9 mouse cellular contexts compared by ENCODE assay signal in genomic region chr12:69166861-69167581, GRCm38 (mm10). TPM values are rescaled to one million over a fixed set of nuclear protein-coding genes. Genes with fewer than 3 reads are reported as not detected.
DNase-seq lines count a peak whose midpoint lies in the region; ATAC-seq and TF ChIP-seq lines count a peak whose summit lies in the region.
"Not testable (repeated sequence)": the region's sequence is repeated elsewhere in the genome, so short reads cannot be mapped to it uniquely, and the experiment has no call there.
"Had no signal": no experiment of that assay in that cellular context is flagged by ENCODE, and none has a peak within 500 bp of the region (broad histone marks: within the 10 kb centered on the region; RNA-seq: fewer than 3 reads in every experiment).

No protein-coding gene starts in this region.

- TF ChIP-seq CTCF in CH12.LX (conservative IDR thresholded peaks at IDR 0.05 in 1 of 2, IDR thresholded peaks at IDR 0.05 in 1 of 2; ENCODE audit: low read depth in 2 of 2, low read length in 2 of 2), result not testable (repeated sequence)

- peaks cover 3 to 20% of the 10 kb centered on the region in 2 experiments for H3K4me1 ChIP-seq in CH12.LX (ENCODE audit: control insufficient read depth in 1 of 2, insufficient read depth in 2 of 2)
- peaks cover 18% of the 10 kb centered on the region for H3K4me1 ChIP-seq in forebrain, embryonic 15.5 days
- H3K4me1 ChIP-seq in hindbrain, embryonic 14.5 days (replicated peaks; ENCODE audit: control insufficient read depth, insufficient read depth, low read length); midbrain, embryonic 11.5 days (ENCODE audit: control insufficient read depth, insufficient read depth, low read length): not testable (repeated sequence)
- peaks cover 17% of the 10 kb centered on the region for H3K4me1 ChIP-seq in limb, embryonic 13.5 days
- peaks cover 48% of the 10 kb centered on the region for H3K4me1 ChIP-seq in liver, embryonic 13.5 days (replicated peaks)
- peaks cover 14% of the 10 kb centered on the region for H3K4me1 ChIP-seq in neural tube, embryonic 12.5 days

- DNase-seq in CH12.LX (ENCODE audit: extremely low read depth); hindbrain, embryonic 14.5 days (ENCODE audit: low spot score); liver, embryonic 13.5 days: not testable (repeated sequence)
- peak; percentile 69 for DNase-seq in midbrain, embryonic 11.5 days (ENCODE audit: low spot score, missing footprints)

- peaks cover 18% of the 10 kb centered on the region for H3K79me2 ChIP-seq in CH12.LX (replicated peaks; ENCODE audit: control insufficient read depth, extremely low read depth, insufficient read depth, poor library complexity, severe bottlenecking)

- not testable (repeated sequence) for H3K27me3 ChIP-seq in CH12.LX (replicated peaks); forebrain, embryonic 15.5 days; hindbrain, embryonic 14.5 days (ENCODE audit: control insufficient read depth, insufficient read depth, low read length); limb, embryonic 13.5 days; liver, embryonic 13.5 days; midbrain, embryonic 11.5 days (ENCODE audit: control insufficient read depth, insufficient read depth, low read length); neural tube, embryonic 12.5 days (replicated peaks)

- not testable (repeated sequence) for ATAC-seq in forebrain, embryonic 15.5 days (replicated peaks); hindbrain, embryonic 14.5 days (ENCODE audit: low FRiP score); limb, embryonic 13.5 days (ENCODE audit: low FRiP score, low read depth); liver, embryonic 13.5 days (ENCODE audit: low read depth); midbrain, embryonic 11.5 days (ENCODE audit: low FRiP score); neural tube, embryonic 12.5 days (ENCODE audit: low FRiP score, low read depth)

- not testable (repeated sequence) for TF ChIP-seq RAD21 in CH12.LX (IDR thresholded peaks at IDR 0.05; ENCODE audit: low read depth, low read length)

- not testable (repeated sequence) for TF ChIP-seq EP300 in CH12.LX (IDR thresholded peaks at IDR 0.05; ENCODE audit: low read length)

- H3K9me3 ChIP-seq in CH12.LX (replicated peaks; ENCODE audit: low read length); forebrain, embryonic 15.5 days; hindbrain, embryonic 14.5 days (ENCODE audit: control insufficient read depth, low read length); limb, embryonic 13.5 days; liver, embryonic 13.5 days (replicated peaks); midbrain, embryonic 11.5 days (ENCODE audit: control insufficient read depth, low read length); neural tube, embryonic 12.5 days: not testable (repeated sequence)

- not testable (repeated sequence) for TF ChIP-seq POLR2A in CH12.LX (IDR thresholded peaks at IDR 0.05; ENCODE audit: low read depth, low read length)

- not testable (repeated sequence) for H3K4me3 ChIP-seq in CH12.LX (replicated peaks in 1 of 3; ENCODE audit: low read depth in 2 of 3, low read length in 2 of 3, poor library complexity in 1 of 3); hindbrain, embryonic 14.5 days (replicated peaks; ENCODE audit: low read length); limb, embryonic 13.5 days; midbrain, embryonic 11.5 days (ENCODE audit: low read depth, low read length); neural tube, embryonic 12.5 days
- peak overlapping the region; percentile 89; the same call in 1 of the 2 replicates for H3K4me3 ChIP-seq in forebrain, embryonic 15.5 days
- H3K4me3 ChIP-seq in liver, embryonic 13.5 days (replicated peaks), result peak overlapping the region; percentile 80; the same call in 1 of the 2 replicates

- in situ Hi-C loops in CH12.LX (cut with MboI; ENCODE audit: low pct_ligation_motif_present, low pct_unique_long_range_greater_than_20kb, low sequenced_read_pairs), result not testable (repeated sequence)

- H3K27ac ChIP-seq in CH12.LX (ENCODE audit: insufficient read depth, low read depth); forebrain, embryonic 15.5 days (replicated peaks); hindbrain, embryonic 14.5 days; limb, embryonic 13.5 days; liver, embryonic 13.5 days; midbrain, embryonic 11.5 days (ENCODE audit: low read depth, low read length); neural tube, embryonic 12.5 days: not testable (repeated sequence)

- H3K36me3 ChIP-seq in CH12.LX (replicated peaks in 1 of 2; ENCODE audit: control insufficient read depth in 1 of 2, insufficient read depth in 1 of 2, low read length in 1 of 2); forebrain, embryonic 15.5 days; hindbrain, embryonic 14.5 days (replicated peaks; ENCODE audit: control insufficient read depth, insufficient read depth); limb, embryonic 13.5 days; liver, embryonic 13.5 days; midbrain, embryonic 11.5 days (ENCODE audit: control insufficient read depth, insufficient read depth, low read length); neural tube, embryonic 12.5 days: not testable (repeated sequence)

- not testable (repeated sequence) for H3K9ac ChIP-seq in CH12.LX (ENCODE audit: insufficient read depth, low read depth); forebrain, embryonic 15.5 days (replicated peaks); hindbrain, embryonic 14.5 days; limb, embryonic 13.5 days; liver, embryonic 13.5 days; midbrain, embryonic 11.5 days (ENCODE audit: low read length); neural tube, embryonic 12.5 days

- peak overlapping the region; percentile 79 for H3K4me2 ChIP-seq in CH12.LX (ENCODE audit: insufficient read depth, low read depth, poor library complexity, severe bottlenecking)
- H3K4me2 ChIP-seq in forebrain, embryonic 15.5 days (replicated peaks), result peak overlapping the region; percentile 90; the same call in 1 of the 2 replicates
- H3K4me2 ChIP-seq in hindbrain, embryonic 14.5 days (replicated peaks), result 0 out of 2 replicates have a peak overlapping the region, but pooled peaks have one; percentile 90
- H3K4me2 ChIP-seq in limb, embryonic 13.5 days (replicated peaks), result peak overlapping the region; percentile 94; the same call in 1 of the 2 replicates
- H3K4me2 ChIP-seq in liver, embryonic 13.5 days, result peak overlapping the region; percentile 84
- not testable (repeated sequence) for H3K4me2 ChIP-seq in midbrain, embryonic 11.5 days
- peak overlapping the region; percentile 96; the same call in 1 of the 2 replicates for H3K4me2 ChIP-seq in neural tube, embryonic 12.5 days (replicated peaks)

- dilution Hi-C loops in CH12.LX (cut with MboI; ENCODE audit: extremely low pct_ligation_motif_present, extremely low pct_unique_long_range_greater_than_20kb, low sequenced_read_pairs), result not testable (repeated sequence)

- WGBS in forebrain, embryonic 15.5 days, result 64% methylated on average over 8 of the region's 8 CpGs
- 67% methylated on average over 8 of the region's 8 CpGs for WGBS in hindbrain, embryonic 14.5 days
- 65% methylated on average over 8 of the region's 8 CpGs for WGBS in limb, embryonic 13.5 days
- 78% methylated on average over 8 of the region's 8 CpGs for WGBS in liver, embryonic 13.5 days (ENCODE audit: insufficient replicate concordance)
- 61% methylated on average over 8 of the region's 8 CpGs for WGBS in midbrain, embryonic 11.5 days
- 66% methylated on average over 8 of the region's 8 CpGs for WGBS in neural tube, embryonic 12.5 days

RNA-seq across cellular contexts. Expression of gene Lrr1, which starts 1.6 kb away (rescaled TPM):
- 9.1 and 9.2 TPM in 2 replicates for total RNA-seq in CH12.LX (2012; rRNA removed)
- 33.6 and 35.0 TPM in 2 replicates for total RNA-seq in CH12.LX (2014; rRNA removed)
- 23.8 and 24.6 TPM in 2 replicates for polyA plus RNA-seq in CH12.LX (2012; ENCODE audit: insufficient read length, low read depth)
- polyA plus RNA-seq in forebrain, embryonic 15.5 days (2015; fragmentation: Nextera tagmentation; extraction: Ambion mirVana), result 12.0 and 13.1 TPM in 2 replicates
- polyA plus RNA-seq in hindbrain, embryonic 14.5 days (2014; fragmentation: Nextera tagmentation; extraction: Ambion mirVana), result 2.2 and 4.7 TPM in 2 replicates
- 21.7 and 22.6 TPM in 2 replicates for polyA plus RNA-seq in limb, embryonic 13.5 days (2015; fragmentation: Nextera tagmentation; extraction: Ambion mirVana)
- 24.6 and 28.9 TPM in 2 replicates for polyA plus RNA-seq in liver, embryonic 13.5 days (2015; fragmentation: Nextera tagmentation; extraction: Ambion mirVana)
- polyA plus RNA-seq in midbrain, embryonic 11.5 days (2014; fragmentation: Nextera tagmentation; extraction: Ambion mirVana), result 28.9 and 31.1 TPM in 2 replicates
- 13.8 and 17.4 TPM in 2 replicates for polyA plus RNA-seq in neural tube, embryonic 12.5 days (2016; fragmentation: Nextera tagmentation; extraction: Ambion mirVana)
- total RNA-seq: adrenal gland, adult 18-20 months; adrenal gland, adult 8-10 months had no signal

RNA-seq across cellular contexts. Expression of gene Rps29, which starts 8.0 kb away (rescaled TPM):
- total RNA-seq in CH12.LX (2012; rRNA removed), result 5,149 and 5,532 TPM in 2 replicates
- 460 and 635 TPM in 2 replicates for total RNA-seq in CH12.LX (2014; rRNA removed)
- polyA plus RNA-seq in CH12.LX (2012; ENCODE audit: insufficient read length, low read depth), result 1,193 and 1,316 TPM in 2 replicates
- polyA plus RNA-seq in forebrain, embryonic 15.5 days (2015; fragmentation: Nextera tagmentation; extraction: Ambion mirVana), result 1,221 and 1,345 TPM in 2 replicates
- 1,041 and 1,286 TPM in 2 replicates for polyA plus RNA-seq in hindbrain, embryonic 14.5 days (2014; fragmentation: Nextera tagmentation; extraction: Ambion mirVana)
- 1,605 and 1,666 TPM in 2 replicates for polyA plus RNA-seq in limb, embryonic 13.5 days (2015; fragmentation: Nextera tagmentation; extraction: Ambion mirVana)
- 1,343 and 1,574 TPM in 2 replicates for polyA plus RNA-seq in liver, embryonic 13.5 days (2015; fragmentation: Nextera tagmentation; extraction: Ambion mirVana)
- polyA plus RNA-seq in midbrain, embryonic 11.5 days (2014; fragmentation: Nextera tagmentation; extraction: Ambion mirVana), result 1,283 and 1,438 TPM in 2 replicates
- 1,233 and 1,267 TPM in 2 replicates for polyA plus RNA-seq in neural tube, embryonic 12.5 days (2016; fragmentation: Nextera tagmentation; extraction: Ambion mirVana)

RNA-seq across cellular contexts. Expression of gene Rpl36al, which starts 16.9 kb away (rescaled TPM):
- total RNA-seq in CH12.LX (2012; rRNA removed) (1,571 and 1,698 TPM in 2 replicates), CH12.LX (2014; rRNA removed) (1,160 and 1,263 TPM in 2 replicates)
- 748 and 828 TPM in 2 replicates for polyA plus RNA-seq in CH12.LX (2012; ENCODE audit: insufficient read length, low read depth)
- polyA plus RNA-seq in forebrain, embryonic 15.5 days (2015; fragmentation: Nextera tagmentation; extraction: Ambion mirVana), result 316 and 338 TPM in 2 replicates
- polyA plus RNA-seq in hindbrain, embryonic 14.5 days (2014; fragmentation: Nextera tagmentation; extraction: Ambion mirVana), result 362 and 438 TPM in 2 replicates
- polyA plus RNA-seq in limb, embryonic 13.5 days (2015; fragmentation: Nextera tagmentation; extraction: Ambion mirVana), result 515 and 534 TPM in 2 replicates
- 736 and 806 TPM in 2 replicates for polyA plus RNA-seq in liver, embryonic 13.5 days (2015; fragmentation: Nextera tagmentation; extraction: Ambion mirVana)
- polyA plus RNA-seq in midbrain, embryonic 11.5 days (2014; fragmentation: Nextera tagmentation; extraction: Ambion mirVana), result 470 and 474 TPM in 2 replicates
- polyA plus RNA-seq in neural tube, embryonic 12.5 days (2016; fragmentation: Nextera tagmentation; extraction: Ambion mirVana), result 443 and 444 TPM in 2 replicates

RNA-seq across cellular contexts. Expression of gene Mgat2, which starts 16.9 kb away (rescaled TPM):
- total RNA-seq in CH12.LX (2012; rRNA removed) (58.1 and 72.2 TPM in 2 replicates), CH12.LX (2014; rRNA removed) (104 and 106 TPM in 2 replicates)
- 48.7 and 54.2 TPM in 2 replicates for polyA plus RNA-seq in CH12.LX (2012; ENCODE audit: insufficient read length, low read depth)
- 40.2 and 40.5 TPM in 2 replicates for polyA plus RNA-seq in forebrain, embryonic 15.5 days (2015; fragmentation: Nextera tagmentation; extraction: Ambion mirVana)
- 41.1 and 45.4 TPM in 2 replicates for polyA plus RNA-seq in hindbrain, embryonic 14.5 days (2014; fragmentation: Nextera tagmentation; extraction: Ambion mirVana)
- polyA plus RNA-seq in limb, embryonic 13.5 days (2015; fragmentation: Nextera tagmentation; extraction: Ambion mirVana), result 45.1 and 48.2 TPM in 2 replicates
- polyA plus RNA-seq in liver, embryonic 13.5 days (2015; fragmentation: Nextera tagmentation; extraction: Ambion mirVana), result 27.9 and 32.2 TPM in 2 replicates
- 34.5 and 35.7 TPM in 2 replicates for polyA plus RNA-seq in midbrain, embryonic 11.5 days (2014; fragmentation: Nextera tagmentation; extraction: Ambion mirVana)
- 50.7 and 51.2 TPM in 2 replicates for polyA plus RNA-seq in neural tube, embryonic 12.5 days (2016; fragmentation: Nextera tagmentation; extraction: Ambion mirVana)

RNA-seq across cellular contexts. Expression of gene Gm49383, which starts 29.9 kb away (rescaled TPM):
- total RNA-seq in CH12.LX (2012; rRNA removed), result 21.3 and 23.6 TPM in 2 replicates
- total RNA-seq in CH12.LX (2014; rRNA removed), result 45.9 and 52.1 TPM in 2 replicates
- 16.0 and 19.1 TPM in 2 replicates for polyA plus RNA-seq in CH12.LX (2012; ENCODE audit: insufficient read length, low read depth)
- 21.5 and 25.7 TPM in 2 replicates for polyA plus RNA-seq in forebrain, embryonic 15.5 days (2015; fragmentation: Nextera tagmentation; extraction: Ambion mirVana)
- 12.7 and 15.3 TPM in 2 replicates for polyA plus RNA-seq in hindbrain, embryonic 14.5 days (2014; fragmentation: Nextera tagmentation; extraction: Ambion mirVana)
- 38.7 and 40.4 TPM in 2 replicates for polyA plus RNA-seq in limb, embryonic 13.5 days (2015; fragmentation: Nextera tagmentation; extraction: Ambion mirVana)
- polyA plus RNA-seq in liver, embryonic 13.5 days (2015; fragmentation: Nextera tagmentation; extraction: Ambion mirVana), result 28.8 and 32.0 TPM in 2 replicates
- 37.6 and 38.9 TPM in 2 replicates for polyA plus RNA-seq in midbrain, embryonic 11.5 days (2014; fragmentation: Nextera tagmentation; extraction: Ambion mirVana)
- polyA plus RNA-seq in neural tube, embryonic 12.5 days (2016; fragmentation: Nextera tagmentation; extraction: Ambion mirVana), result 26.6 and 27.6 TPM in 2 replicates
